Mouse (Mus musculus) 3T3-L1 (cell line): ENCODE measurements around the gene Dock9.
"Not testable (repeated sequence)": the region's sequence is repeated elsewhere in the genome, so short reads cannot be mapped to it uniquely, and the experiment has no call there.

Experiments
- DNase-seq: peaks from one replicate; pipeline ENCODE4 v3.0.0-alpha.2; 2015; ENCODE audit warnings: low read depth, low spot score

The Dock9 gene

GRCm38 (mm10) chr14:121700013-121700412 lies 97.6 kb downstream of the Dock9 start:
- no peak for DNase-seq

GRCm38 (mm10) chr14:121698620-121698950 lies 99.1 kb downstream of the Dock9 start:
- DNase-seq: no peak

- DNase-seq: no peak
These were observed 99.7 kb downstream of the Dock9 start for GRCm38 (mm10) chr14:121697709-121698619.

GRCm38 (mm10) chr14:121697143-121697680 lies 100.4 kb downstream of the Dock9 start:
- no peak for DNase-seq

GRCm38 (mm10) chr14:121696429-121697118 lies 101.1 kb downstream of the Dock9 start:
- DNase-seq: no peak

- DNase-seq: no peak
These were observed 102.9 kb downstream of the Dock9 start for GRCm38 (mm10) chr14:121694706-121695105.

- peak; percentile 22 for DNase-seq
These were observed 103.5 kb downstream of the Dock9 start for GRCm38 (mm10) chr14:121693991-121694594.

GRCm38 (mm10) chr14:121689649-121690048 lies 108.0 kb downstream of the Dock9 start:
- not testable (repeated sequence) for DNase-seq

- DNase-seq: no peak
These were observed 109.5 kb downstream of the Dock9 start for GRCm38 (mm10) chr14:121688175-121688574.

GRCm38 (mm10) chr14:121687274-121687673 lies 110.4 kb downstream of the Dock9 start:
- DNase-seq: no peak

GRCm38 (mm10) chr14:121678913-121679312 lies 118.7 kb downstream of the Dock9 start:
- peak; percentile 5 for DNase-seq

- DNase-seq: no peak
These were observed 119.2 kb downstream of the Dock9 start for GRCm38 (mm10) chr14:121678445-121678844.

GRCm38 (mm10) chr14:121676596-121677330 lies 120.9 kb downstream of the Dock9 start:
- DNase-seq: no peak

- DNase-seq: peak; percentile 52
These were observed 121.5 kb downstream of the Dock9 start for GRCm38 (mm10) chr14:121676121-121676591.

GRCm38 (mm10) chr14:121675579-121675978 lies 122.1 kb downstream of the Dock9 start:
- DNase-seq: peak; percentile 4

GRCm38 (mm10) chr14:121675146-121675545 lies 122.5 kb downstream of the Dock9 start:
- no peak for DNase-seq

GRCm38 (mm10) chr14:121670016-121670415 lies 127.6 kb downstream of the Dock9 start:
- no peak for DNase-seq

- DNase-seq: no peak
These were observed 130.9 kb downstream of the Dock9 start for GRCm38 (mm10) chr14:121666641-121667274.

- DNase-seq: peak; percentile 2
These were observed 131.9 kb downstream of the Dock9 start for GRCm38 (mm10) chr14:121665693-121666273.

GRCm38 (mm10) chr14:121663913-121664312 lies 133.7 kb downstream of the Dock9 start:
- no peak for DNase-seq
